Mouse (Mus musculus) heart, postnatal 14 days (tissue): ENCODE measurements at regions not wholly inside any gene's neighbourhood (a gene's known extent, or its start where the extent isn't known, plus 50 kb on each side); places are given as distances from the start of the nearest gene placed in this dataset.

Experiments
- DNase-seq, 2 experiments: peaks; one replicate each; pipeline ENCODE4 v3.0.0; 2021 to 2022
- intact Hi-C: fragments of 180-260 bp; cut with DNase I; formaldehyde crosslinking; loops from one replicate; pipeline ENCODE4 v1.15.1; 2025

DNA sequence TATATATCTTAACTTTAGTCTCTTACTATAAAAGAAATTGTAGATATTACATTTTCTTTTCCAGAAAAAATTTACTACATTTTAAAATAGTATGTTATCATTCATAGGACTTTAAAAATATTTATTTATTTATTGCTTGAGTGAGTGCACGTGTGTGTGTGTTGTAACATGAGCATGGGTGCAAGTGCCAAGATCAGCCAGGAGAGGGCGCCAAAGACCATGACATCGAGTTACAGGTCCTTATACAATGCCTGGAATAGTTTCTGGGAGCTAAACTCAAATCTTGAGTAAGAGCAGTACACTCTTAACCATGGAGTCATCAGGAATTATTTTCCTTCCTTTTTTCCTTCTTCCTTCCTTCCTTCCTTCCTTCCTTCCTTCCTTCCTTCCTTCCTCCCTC lies 185.4 kb upstream of the Mageb4 start:
- intact Hi-C loops, result no loop called here
- DNase-seq, result peak; percentile 0 to 8
